Mouse (Mus musculus): Measurements from ENCODE around the gene Rsl1d1.

Rsl1d1 gene

GRCm38 (mm10) chr16:11202571-11203554 lies at the start of gene Rsl1d1:
Rsl1d1 (minus strand) TSS chr16:11203331.
- peak; percentile 86 for DNase-seq

- DNase-seq: no peak
These were observed 44.7 kb upstream of the Rsl1d1 start for GRCm38 (mm10) chr16:11247791-11248190.

GRCm38 (mm10) chr16:11245767-11246166 lies 42.6 kb upstream of the Rsl1d1 start:
- no peak for DNase-seq

- DNase-seq: no peak
These were observed 39.3 kb upstream of the Rsl1d1 start for GRCm38 (mm10) chr16:11242401-11242800.

- DNase-seq: no peak
These were observed 14.7 kb upstream of the Rsl1d1 start for GRCm38 (mm10) chr16:11217801-11218200.

GRCm38 (mm10) chr16:11203600-11204390 lies 664 bp upstream of the Rsl1d1 start:
- no peak for DNase-seq

GRCm38 (mm10) chr16:11201740-11202394 lies 1.3 kb downstream of the Rsl1d1 start:
- no peak for DNase-seq

GRCm38 (mm10) chr16:11200247-11200646 lies 2.9 kb downstream of the Rsl1d1 start:
- no peak for DNase-seq

GRCm38 (mm10) chr16:11198467-11198866 lies 4.7 kb downstream of the Rsl1d1 start:
- DNase-seq: no peak

GRCm38 (mm10) chr16:11197052-11197451 lies 6.1 kb downstream of the Rsl1d1 start:
- no peak for DNase-seq

GRCm38 (mm10) chr16:11193231-11193630 lies 9.9 kb downstream of the Rsl1d1 start:
- DNase-seq: no peak

- peak; percentile 40 for DNase-seq
These were observed 13.0 kb downstream of the Rsl1d1 start for GRCm38 (mm10) chr16:11190150-11190549.

- DNase-seq: no peak
These were observed 25.7 kb downstream of the Rsl1d1 start for GRCm38 (mm10) chr16:11177404-11177803.

- DNase-seq: no peak
These were observed 26.3 kb downstream of the Rsl1d1 start for GRCm38 (mm10) chr16:11176884-11177244.

GRCm38 (mm10) chr16:11176208-11176883 lies 26.8 kb downstream of the Rsl1d1 start, which contains the start of gene Zc3h7a:
Zc3h7a (minus strand) TSS chr16:11176393.
- DNase-seq: peak; percentile 88

- DNase-seq: no peak
These were observed 27.5 kb downstream of the Rsl1d1 start for GRCm38 (mm10) chr16:11175489-11176207.

GRCm38 (mm10) chr16:11175100-11175488 lies 28.0 kb downstream of the Rsl1d1 start:
- no peak for DNase-seq

- peak; percentile 28 for DNase-seq
These were observed 28.5 kb downstream of the Rsl1d1 start for GRCm38 (mm10) chr16:11174671-11175081.

- DNase-seq: no peak
These were observed 31.5 kb downstream of the Rsl1d1 start for GRCm38 (mm10) chr16:11171679-11172078.

GRCm38 (mm10) chr16:11166431-11166830 lies 36.7 kb downstream of the Rsl1d1 start:
- no peak for DNase-seq

GRCm38 (mm10) chr16:11164695-11165255 lies 38.4 kb downstream of the Rsl1d1 start:
- no peak for DNase-seq

Data from cerebellum, adult 11 months (tissue).